Mouse (Mus musculus) heart, adult 18-20 months (tissue): ENCODE data around the gene Clec3a. TPM values are rescaled to one million over a fixed set of nuclear protein-coding genes. Genes with fewer than 3 reads are reported as not detected.

Experiments used
- DNase-seq, 2 experiments: peaks; one replicate each; pipeline ENCODE4 v3.0.0; 2021 to 2022; ENCODE audit warnings: mixed read lengths in 1 of 2
- long read RNA-seq, 2 experiments: library from polyadenylated mRNA; stranded (forward); transcript quantifications; one replicate each; pipeline ENCODE4 v2.0.0; 2021
- total RNA-seq, 2 experiments: library from RNA; stranded (reverse); gene quantifications; 2 replicates each; pipeline ENCODE4 v1.2.3; 2021

The Clec3a gene
- total RNA-seq: under 1 TPM in 1 of 2 experiments, not detected in 1; 0.65 TPM
- long read RNA-seq, experiment 1: 0 reads
- long read RNA-seq, experiment 2: 0 reads

GRCm38 (mm10) chr8:114417786-114418185, at the start of gene Clec3a:
Clec3a (plus strand) TSS chr8:114418086.
- no peak for DNase-seq

GRCm38 (mm10) chr8:114369038-114369976, 48.6 kb upstream of the Clec3a start:
- DNase-seq: peak; percentile 47 to 83

GRCm38 (mm10) chr8:114374390-114374789, 43.5 kb upstream of the Clec3a start:
- DNase-seq: no peak

- no peak for DNase-seq
These were observed 33.7 kb upstream of the Clec3a start for GRCm38 (mm10) chr8:114384189-114384588.

- DNase-seq: no peak
These were observed 30.4 kb upstream of the Clec3a start for GRCm38 (mm10) chr8:114387494-114387893.

GRCm38 (mm10) chr8:114390465-114391254, 27.2 kb upstream of the Clec3a start:
- no peak for DNase-seq

- DNase-seq: no peak
These were observed 19.6 kb upstream of the Clec3a start for GRCm38 (mm10) chr8:114398326-114398725.

GRCm38 (mm10) chr8:114399273-114399672, 18.6 kb upstream of the Clec3a start:
- DNase-seq: no peak

- no peak for DNase-seq
These were observed 16.2 kb upstream of the Clec3a start for GRCm38 (mm10) chr8:114401679-114402078.

GRCm38 (mm10) chr8:114411421-114411820, 6.5 kb upstream of the Clec3a start:
- DNase-seq: no peak

- no peak for DNase-seq
These were observed 600 bp downstream of the Clec3a start for GRCm38 (mm10) chr8:114418486-114418885.

GRCm38 (mm10) chr8:114418904-114419303, 1.0 kb downstream of the Clec3a start:
- no peak for DNase-seq

GRCm38 (mm10) chr8:114421544-114421943, 3.7 kb downstream of the Clec3a start:
- DNase-seq: no peak

GRCm38 (mm10) chr8:114438236-114438635, 20.4 kb downstream of the Clec3a start:
- peak; percentile 25 to 65 for DNase-seq

- peak; percentile 99 to 100 for DNase-seq
These were observed 21.7 kb downstream of the Clec3a start, which contains the start of gene Wwox for GRCm38 (mm10) chr8:114439334-114440204. Wwox (plus strand) TSS chr8:114439655.

GRCm38 (mm10) chr8:114440205-114440589, 22.3 kb downstream of the Clec3a start:
- DNase-seq: no peak

GRCm38 (mm10) chr8:114441616-114442015, 23.7 kb downstream of the Clec3a start:
- peak in 1 of 2 experiments; percentile 34 for DNase-seq

GRCm38 (mm10) chr8:114446884-114447283, 29.0 kb downstream of the Clec3a start:
- no peak for DNase-seq

- no peak for DNase-seq
These were observed 34.4 kb downstream of the Clec3a start for GRCm38 (mm10) chr8:114452278-114452677.

- peak; percentile 76 to 86 for DNase-seq
These were observed 34.9 kb downstream of the Clec3a start for GRCm38 (mm10) chr8:114452781-114453221.

GRCm38 (mm10) chr8:114455302-114455701, 37.4 kb downstream of the Clec3a start:
- no peak for DNase-seq

GRCm38 (mm10) chr8:114455953-114456352, 38.1 kb downstream of the Clec3a start:
- DNase-seq: peak; percentile 50 to 56
